Mouse (Mus musculus) layer of hippocampus, adult 9-10 months (tissue): ENCODE measurements at regions not wholly inside any gene's neighbourhood (a gene's known extent, or its start where the extent isn't known, plus 50 kb on each side); places are given as distances from the start of the nearest gene placed in this dataset.
"Not testable (repeated sequence)": the region's sequence is repeated elsewhere in the genome, so short reads cannot be mapped to it uniquely, and the experiment has no call there.

Experiments
- DNase-seq: peaks from one replicate; pipeline ENCODE4 v3.0.0; 2022; ENCODE audit warnings: low spot score

DNA sequence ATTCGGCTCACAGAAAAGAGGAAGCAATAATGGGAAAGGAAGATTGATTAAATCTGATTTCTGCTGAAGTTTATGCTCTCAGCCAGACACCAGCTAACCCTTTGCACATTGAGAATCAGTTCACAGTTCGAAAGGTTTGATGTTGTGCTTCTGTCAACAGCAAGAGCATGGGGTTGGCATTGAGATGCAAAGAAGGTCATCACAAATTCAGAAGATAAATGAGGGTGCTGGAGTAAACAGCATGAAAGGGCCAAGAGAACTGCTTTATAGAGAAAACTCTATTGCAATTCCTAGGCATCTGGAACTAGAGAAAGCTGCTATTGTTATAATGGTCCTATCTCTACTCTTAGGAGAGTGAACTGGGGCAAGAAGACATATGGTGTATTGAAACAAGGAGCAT is 250.8 kb downstream of the Rab38 start:
- no peak for DNase-seq

DNA sequence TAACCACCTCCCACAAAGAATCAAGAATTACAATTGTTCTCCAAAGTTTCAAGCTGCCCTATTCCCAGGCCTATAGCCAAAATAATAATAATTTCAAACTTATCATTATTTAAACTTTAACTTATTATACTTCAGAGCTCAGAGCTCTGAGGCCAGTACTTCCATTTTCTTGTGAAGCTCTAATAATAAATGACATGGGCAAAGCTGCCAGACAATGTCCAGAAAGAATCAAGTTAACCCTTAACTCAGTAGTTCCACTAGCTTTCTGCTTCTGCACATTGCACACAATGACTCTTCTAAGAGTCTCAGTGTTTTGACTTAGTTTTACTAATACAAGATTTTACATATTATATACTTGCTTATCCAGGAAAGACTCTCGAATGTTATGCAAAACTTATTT is 291.0 kb downstream of the Rab38 start:
- DNase-seq, result not testable (repeated sequence)

- no peak for DNase-seq
Measured at GRCm38 (mm10) chr7:88734506-88734905, 304.4 kb downstream of the Rab38 start.

- DNase-seq, result no peak
Measured at GRCm38 (mm10) chr7:88735768-88736167, 305.7 kb downstream of the Rab38 start.

DNA sequence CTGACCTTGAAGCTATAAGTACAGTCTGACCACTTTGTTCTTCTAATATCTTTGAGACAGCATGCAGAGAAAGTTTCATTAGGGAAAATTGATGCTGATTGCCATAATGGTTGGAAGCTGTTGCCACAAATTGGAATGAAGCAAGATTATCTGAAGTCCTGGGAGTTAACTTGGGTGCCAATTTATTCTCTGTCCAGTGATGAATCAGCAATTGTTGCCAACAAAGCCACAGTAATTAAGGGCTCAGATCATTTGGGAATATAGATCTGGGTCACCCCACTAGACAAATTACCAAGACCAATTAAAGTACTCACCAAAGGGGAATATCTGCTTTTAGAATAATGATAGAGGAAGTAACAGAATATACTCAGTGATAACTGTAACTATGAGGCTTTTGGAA is 347.3 kb downstream of the Rab38 start:
- no peak for DNase-seq

DNA sequence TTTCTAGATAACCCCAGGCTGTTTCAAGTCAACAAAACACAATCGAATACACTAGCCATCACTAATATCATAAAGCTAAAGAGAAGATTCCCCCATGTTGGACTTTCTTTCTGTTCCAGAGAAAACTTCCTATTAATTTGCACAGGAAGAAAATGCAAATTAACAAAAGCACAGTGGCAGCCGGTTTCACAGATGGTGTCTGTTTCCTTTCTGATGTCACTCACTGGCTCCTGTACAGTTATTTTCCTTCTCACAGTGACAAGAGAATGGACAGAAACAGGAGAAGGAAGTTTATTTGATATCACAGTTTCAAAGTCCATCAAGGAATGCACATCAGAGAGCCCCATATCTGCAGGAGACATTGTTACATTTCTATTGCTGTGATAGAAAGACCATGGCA is 352.8 kb downstream of the Rab38 start:
- peak; percentile 25 for DNase-seq

- DNase-seq, result no peak
Measured at GRCm38 (mm10) chr7:88808175-88808574, 378.1 kb downstream of the Rab38 start.

DNA sequence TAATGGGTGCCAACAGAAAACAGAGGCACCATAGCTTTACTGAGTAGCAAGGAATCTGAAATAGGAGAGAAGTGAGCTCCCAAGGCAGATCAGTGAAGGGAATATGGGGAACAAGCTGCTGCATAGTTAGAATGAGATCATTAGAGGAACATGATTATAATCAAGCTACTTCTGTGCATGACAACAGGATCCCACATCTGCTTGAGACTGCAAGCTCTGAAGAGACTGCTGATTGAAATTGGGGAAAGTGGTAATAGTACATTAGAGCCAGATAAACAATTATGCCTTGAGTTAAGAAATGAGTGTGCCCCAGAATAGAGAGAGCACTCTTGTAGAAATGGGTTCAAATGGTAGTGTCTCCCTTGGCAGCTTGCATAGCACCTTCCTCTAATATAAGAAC is 380.1 kb downstream of the Rab38 start:
- DNase-seq, result no peak

- DNase-seq, result peak; percentile 61
Measured at GRCm38 (mm10) chr7:88820204-88820603, 390.1 kb downstream of the Rab38 start.

DNA sequence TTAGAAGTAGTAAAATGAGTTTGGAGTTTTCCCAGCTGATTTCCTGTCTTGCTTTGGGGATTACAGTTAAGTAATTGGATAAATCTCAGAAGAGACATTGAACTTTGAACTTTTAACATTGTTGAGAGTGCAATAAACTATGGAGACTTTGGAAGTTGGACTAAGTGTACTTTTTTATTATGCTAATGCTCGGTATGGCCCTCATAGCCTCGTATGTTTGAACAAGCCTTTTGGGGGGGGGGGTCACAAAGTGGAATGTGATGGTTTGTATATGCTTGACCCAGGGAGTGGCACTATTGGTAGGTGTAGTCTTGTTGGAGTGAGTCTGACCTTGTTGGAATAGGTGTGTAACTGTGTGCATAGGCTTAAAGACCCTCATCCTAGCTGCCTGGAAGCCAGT is 396.4 kb downstream of the Rab38 start:
- DNase-seq, result no peak

DNA sequence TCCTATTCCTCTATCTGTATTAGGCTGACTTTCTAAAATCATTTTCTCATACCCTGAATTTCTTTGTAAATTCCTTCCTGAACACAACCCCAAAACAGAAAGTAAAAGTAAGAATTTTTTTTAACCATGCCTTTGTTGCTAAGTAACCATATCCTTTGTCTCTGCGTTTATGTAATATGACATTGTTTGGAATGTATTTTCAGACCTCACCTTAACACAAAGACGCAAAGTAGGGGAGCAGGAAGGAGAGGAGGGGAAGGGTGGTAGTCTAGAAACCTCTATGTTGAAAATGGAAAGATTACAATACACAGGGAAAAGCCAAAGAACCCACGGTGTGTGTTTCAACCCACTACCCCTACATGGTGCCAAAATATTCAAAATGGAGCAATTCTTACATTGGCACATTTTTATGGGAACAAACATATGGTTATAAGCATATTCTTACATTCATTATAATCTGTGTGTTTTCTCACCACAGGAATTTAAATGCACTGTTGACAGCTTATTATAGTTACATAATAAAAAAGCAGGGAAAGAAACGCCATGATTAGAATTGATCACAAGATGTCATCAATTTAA is 418.0 kb downstream of the Rab38 start:
- peak; percentile 25 for DNase-seq
